Mouse (Mus musculus) lung, adult 2 months (tissue): ENCODE measurements around the gene Bcap31. TPM values are rescaled to one million over a fixed set of nuclear protein-coding genes. Genes with fewer than 3 reads are reported as not detected.
"Not testable (repeated sequence)": the region's sequence is repeated elsewhere in the genome, so short reads cannot be mapped to it uniquely, and the experiment has no call there.

Experiments used
- DNase-seq: peaks from one replicate; pipeline ENCODE4 v3.0.0; 2022
- H3K4me1 ChIP-seq: fragments of 200-500 bp; 2 replicates; pipeline ENCODE4 v1.6.1; 2011; ENCODE audit warnings: low read length; ENCODE audit not compliant: control insufficient read depth, insufficient read depth
- H3K4me3 ChIP-seq: fragments of 200-500 bp; replicated peaks from 2 replicates; pipeline ENCODE3; 2011; ENCODE audit warnings: low read depth, mild to moderate bottlenecking, control low read depth, low read length; ENCODE audit errors: extremely low read depth
- CTCF ChIP-seq: fragments of 200-500 bp; IDR thresholded peaks from 2 replicates; pipeline ENCODE4 v1.5.1; 2011; ENCODE audit warnings: mild to moderate bottlenecking, low read length, control low read depth; ENCODE audit not compliant: insufficient read depth
- POLR2A ChIP-seq: fragments of 200-500 bp; IDR thresholded peaks from 2 replicates; pipeline ENCODE4 v1.6.1; 2011; ENCODE audit warnings: low read depth, mild to moderate bottlenecking, control low read depth, low read length, borderline replicate concordance; ENCODE audit errors: extremely low read depth
- WGBS: fragments of 180-500 bp; shearing (Covaris S2); methylation state at CpG from one replicate; pipeline ENCODE4 v1.1.7; 2018; 5-methylcytosine and 5-hydroxymethylcytosine counted together
- polyA plus RNA-seq: library from polyadenylated mRNA; depleted of rRNA; stranded (reverse); fragments of >200 nt; gene quantifications from 2 replicates; pipeline ENCODE4 v1.2.3, GENCODE M21; 2012; rRNA removed

The Bcap31 gene
- polyA plus RNA-seq = 39.7 and 71.0 TPM in 2 replicates

- peak; percentile 92 for DNase-seq
- TF ChIP-seq CTCF = no peak
- TF ChIP-seq POLR2A = peak; percentile 90; the same call in 1 of the 2 replicates
- H3K4me1 ChIP-seq = peaks cover 17% of the 10 kb centered on the region
- H3K4me3 ChIP-seq = peak within 1 kb of the TSS; percentile 87
- 27% methylated on average over 45 of the region's 45 CpGs for WGBS
These were observed at the start of gene Bcap31, which contains the start of gene Abcd1 for GRCm38 (mm10) chrX:73716109-73716661. Bcap31 (minus strand) TSS chrX:73716175. Abcd1 (plus strand) TSS chrX:73716597.

GRCm38 (mm10) chrX:73765311-73765710 lies 49.3 kb upstream of the Bcap31 start:
- 36% methylated on average over 1 of the region's 1 CpGs for WGBS
- peak; percentile 17 for DNase-seq
- TF ChIP-seq POLR2A (no peak), CTCF (no peak)

GRCm38 (mm10) chrX:73758611-73759290 lies 42.8 kb upstream of the Bcap31 start:
- no peaks in the 10 kb centered on the region for H3K4me1 ChIP-seq
- TF ChIP-seq POLR2A (no peak), CTCF (no peak)
- DNase-seq = no peak
- WGBS = 81% methylated on average over 13 of the region's 13 CpGs
- H3K4me3 ChIP-seq = no peak overlapping the region

More at GRCm38 (mm10) chrX:73765311-73765710, 49.3 kb upstream of the Bcap31 start:
- Histone ChIP-seq H3K4me3 (no peak overlapping the region), H3K4me1 (peaks cover 7% of the 10 kb centered on the region)

GRCm38 (mm10) chrX:73756334-73757140 lies 40.6 kb upstream of the Bcap31 start, which contains the start of gene Plxnb3:
Plxnb3 (plus strand) TSS chrX:73757090.
- H3K4me1 ChIP-seq = no peaks in the 10 kb centered on the region
- DNase-seq = no peak
- H3K4me3 ChIP-seq = no peak within 1 kb of the TSS
- WGBS = 83% methylated on average over 5 of the region's 5 CpGs
- TF ChIP-seq POLR2A = no peak

GRCm38 (mm10) chrX:73748977-73749376 lies 33.0 kb upstream of the Bcap31 start:
- TF ChIP-seq CTCF (no peak), POLR2A (no peak)
- Histone ChIP-seq H3K4me3 (no peak overlapping the region), H3K4me1 (no peaks in the 10 kb centered on the region)
- no peak for DNase-seq
- WGBS = 97% methylated on average over 1 of the region's 1 CpGs

GRCm38 (mm10) chrX:73744774-73745481 lies 29.0 kb upstream of the Bcap31 start:
- DNase-seq = no peak
- H3K4me1 ChIP-seq = no peaks in the 10 kb centered on the region
- TF ChIP-seq POLR2A (no peak), CTCF (no peak)
- WGBS = 50% methylated on average over 1 of the region's 1 CpGs
- no peak overlapping the region for H3K4me3 ChIP-seq

GRCm38 (mm10) chrX:73739841-73740240 lies 23.9 kb upstream of the Bcap31 start:
- not testable (repeated sequence) for H3K4me3 ChIP-seq, H3K4me1 ChIP-seq, DNase-seq
- WGBS = 89% methylated on average over 7 of the region's 7 CpGs

- Histone ChIP-seq H3K4me1 (no peaks in the 10 kb centered on the region), H3K4me3 (no peak overlapping the region)
- TF ChIP-seq POLR2A = no peak
- no peak for TF ChIP-seq CTCF
- no peak for DNase-seq
- 54% methylated on average over 5 of the region's 5 CpGs for WGBS
These were observed 23.2 kb upstream of the Bcap31 start for GRCm38 (mm10) chrX:73739151-73739550.

- DNase-seq = no peak
- no peaks in the 10 kb centered on the region for H3K4me1 ChIP-seq
- no peak overlapping the region for H3K4me3 ChIP-seq
- TF ChIP-seq POLR2A (no peak), CTCF (peak; percentile 35; the same call in 1 of the 2 replicates)
- 70% methylated on average over 1 of the region's 1 CpGs for WGBS
These were observed 22.2 kb upstream of the Bcap31 start for GRCm38 (mm10) chrX:73738155-73738554.
